ENCODE assay signal across 8 mouse cellular contexts in the genomic region with DNA sequence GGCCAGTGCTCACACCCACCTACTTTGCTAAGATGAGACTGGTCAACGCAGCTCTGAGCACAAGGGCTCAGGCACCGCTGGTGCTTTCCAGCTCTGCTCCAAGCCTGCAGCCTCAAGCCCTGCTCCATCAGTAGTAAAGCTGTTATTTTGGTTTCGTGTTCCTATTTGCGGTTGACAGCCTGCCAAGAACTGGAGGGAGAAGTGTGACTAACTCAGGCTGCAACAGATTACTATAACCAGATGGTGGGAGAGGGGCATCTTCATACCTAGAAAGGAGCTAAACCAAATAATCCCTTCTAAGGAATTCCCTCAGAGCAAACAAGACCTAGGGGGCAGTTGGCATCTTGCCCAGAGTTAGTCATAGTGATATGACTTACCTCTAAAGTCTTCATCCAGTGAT.
DNase-seq lines count a peak whose midpoint lies in the region; ATAC-seq and TF ChIP-seq lines count a peak whose summit lies in the region.

No protein-coding gene starts in this region.

- intact Hi-C loops in gastrocnemius, adult 2 months (cut with DNase I), result no loop called here

- no peak for TF ChIP-seq CTCF in gastrocnemius, adult 2 months (IDR thresholded peaks at IDR 0.05)

- peak overlapping the region; percentile 45 for H3K4me3 ChIP-seq in gastrocnemius, adult 2 months
- no peak overlapping the region for H3K4me3 ChIP-seq in intestine, embryonic 14.5 days (ENCODE audit: low read depth, low read length)

- DNase-seq in adrenal gland, adult 2 months, result peak; percentile 71
- DNase-seq in cerebellum, adult 11-12 months, result peak; percentile 53
- DNase-seq in gastrocnemius, adult 2 months, result peak; percentile 73
- DNase-seq in intestine, embryonic 14.5 days (ENCODE audit: low spot score), result no peak
- DNase-seq in left cerebral cortex, adult 11 months (ENCODE audit: low spot score), result peak; percentile 74
- peak; percentile 62 for DNase-seq in ovary, adult 18-20 months (ENCODE audit: low spot score)
- no peak for DNase-seq in embryo, embryonic 10 days (ENCODE audit: low spot score)
- no peak for DNase-seq in spleen, postnatal 14 days (ENCODE audit: low spot score in 2 of 2)

- ATAC-seq in intestine, embryonic 14.5 days (replicated peaks; ENCODE audit: low FRiP score, low TSS enrichment, low read depth), result peak; percentile 58; the same call in 1 of the 2 replicates

- 37% methylated on average over 4 of the region's 4 CpGs for WGBS in intestine, embryonic 14.5 days

- no peak overlapping the region for H3K9ac ChIP-seq in intestine, embryonic 14.5 days (ENCODE audit: low read length)

- peak overlapping the region; percentile 83 for H3K27ac ChIP-seq in gastrocnemius, adult 2 months
- H3K27ac ChIP-seq in intestine, embryonic 14.5 days (ENCODE audit: low read depth), result peak overlapping the region; percentile 93

- H3K4me1 ChIP-seq in intestine, embryonic 14.5 days (replicated peaks; ENCODE audit: control insufficient read depth, insufficient read depth, low read length), result peaks cover 18% of the 10 kb centered on the region

- H3K9me3 ChIP-seq in intestine, embryonic 14.5 days (ENCODE audit: control insufficient read depth, low read length), result no peaks in the 10 kb centered on the region

- no peaks in the 10 kb centered on the region for H3K36me3 ChIP-seq in intestine, embryonic 14.5 days (ENCODE audit: control insufficient read depth, insufficient read depth, low read length)

- peak overlapping the region; percentile 1; the same call in 1 of the 2 replicates for H3K4me2 ChIP-seq in intestine, embryonic 14.5 days (ENCODE audit: low read length)

- no peaks in the 10 kb centered on the region for H3K27me3 ChIP-seq in intestine, embryonic 14.5 days (replicated peaks; ENCODE audit: control insufficient read depth, insufficient read depth, low read length)

Comparison
In these comparisons a context has a peak if more than half of its experiments do, and no peak if none do; other contexts are left out.
1. DNase-seq: peak in adrenal gland, adult 2 months (single experiment), cerebellum, adult 11-12 months (single experiment), gastrocnemius, adult 2 months (single experiment), left cerebral cortex, adult 11 months (single experiment) and ovary, adult 18-20 months (single experiment); none in intestine, embryonic 14.5 days (single experiment), embryo, embryonic 10 days (single experiment) and spleen, postnatal 14 days (0 of 2).